Mouse (Mus musculus) left cerebral cortex, adult 2 months (tissue): Measurements from ENCODE around the gene Ddb1. TPM values are rescaled to one million over a fixed set of nuclear protein-coding genes. Genes with fewer than 3 reads are reported as not detected.
A peak's percentile ranks its signal among the peaks of the same experiment; 100 is the strongest.

Experiments
- DNase-seq, 2 experiments: peaks; one replicate each; pipeline ENCODE4 v3.0.0; 2021 to 2022; ENCODE audit warnings: low spot score in 2 of 2, mixed read lengths in 1 of 2; ENCODE audit errors: extremely low spot score in 1 of 2
- H3K27ac ChIP-seq: fragments of 200-600 bp; 2 replicates; pipeline ENCODE4 v1.8.1; 2022
- H3K4me3 ChIP-seq: fragments of 200-600 bp; 2 replicates; pipeline ENCODE4 v1.8.1; 2022
- CTCF ChIP-seq: fragments of 200-600 bp; IDR thresholded peaks from 2 replicates; pipeline ENCODE4 v1.8.1; 2022; ENCODE audit warnings: antibody characterized with exemption, mild to moderate bottlenecking, moderate library complexity
- intact Hi-C: fragments of 180-260 bp; cut with DNase I; formaldehyde crosslinking; loops from one replicate; pipeline ENCODE4 v1.15.1; 2025
- total RNA-seq, 2 experiments: library from RNA; stranded (reverse); gene quantifications; 2 replicates each; pipeline ENCODE4 v1.2.3; 2021

The Ddb1 gene
- total RNA-seq, 2 experiments from 2014 or later = 191 to 206 TPM

DNA sequence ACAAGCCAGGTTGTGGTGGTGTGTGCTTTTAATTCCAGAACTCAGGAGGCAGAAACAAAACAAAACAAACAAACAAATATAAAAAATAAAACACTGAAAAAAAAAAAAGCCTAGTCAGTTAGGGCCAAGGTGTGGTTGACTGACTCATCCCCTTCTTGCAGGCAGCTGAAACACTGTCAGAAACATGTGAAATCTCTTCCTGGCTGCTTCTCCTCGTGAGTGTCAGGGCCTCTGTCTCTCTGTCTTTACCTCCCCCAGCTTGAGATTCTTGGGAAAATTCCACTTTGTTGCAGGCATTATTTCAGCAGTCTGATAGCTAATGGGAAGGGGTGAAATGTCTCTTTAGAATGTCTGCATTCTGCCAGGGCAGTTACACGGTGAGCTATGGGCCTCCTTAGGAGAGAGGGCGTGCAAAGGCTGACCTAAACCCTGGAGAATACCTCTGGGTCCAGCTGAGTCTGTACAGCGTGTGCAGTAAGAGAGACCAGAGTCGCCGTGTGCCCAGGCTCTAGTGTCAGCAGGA lies 2.8 kb upstream of the Ddb1 start:
- intact Hi-C loops = no loop called here
- TF ChIP-seq CTCF = no peak
- DNase-seq = no peak
- peak overlapping the region; percentile 28 for H3K4me3 ChIP-seq
- peak overlapping the region; percentile 54 for H3K27ac ChIP-seq

DNA sequence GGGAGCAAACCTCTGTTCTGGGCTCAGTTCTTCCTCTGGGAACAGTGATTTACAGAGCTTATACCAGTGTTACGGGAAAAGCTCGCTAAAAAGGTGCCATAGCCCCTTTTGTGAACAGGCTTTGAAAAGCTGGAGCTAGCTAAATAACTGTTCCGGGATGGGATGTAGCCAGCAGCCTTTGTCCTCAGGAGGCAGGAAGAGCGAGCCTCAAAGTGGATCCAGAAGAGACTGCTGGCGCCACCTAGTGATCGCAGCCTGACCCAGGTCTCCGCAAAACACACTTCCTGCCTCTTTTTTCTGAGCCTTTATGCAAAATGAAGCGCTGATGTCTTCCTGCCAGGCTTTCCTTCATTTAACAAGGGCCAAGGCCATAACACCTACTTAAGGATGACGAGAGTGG lies 2.3 kb upstream of the Ddb1 start:
- peak overlapping the region; percentile 28 for H3K4me3 ChIP-seq
- TF ChIP-seq CTCF = peak; percentile 93
- peak; percentile 83 to 86 for DNase-seq
- intact Hi-C loops = no loop called here
- H3K27ac ChIP-seq = peak overlapping the region; percentile 54

DNA sequence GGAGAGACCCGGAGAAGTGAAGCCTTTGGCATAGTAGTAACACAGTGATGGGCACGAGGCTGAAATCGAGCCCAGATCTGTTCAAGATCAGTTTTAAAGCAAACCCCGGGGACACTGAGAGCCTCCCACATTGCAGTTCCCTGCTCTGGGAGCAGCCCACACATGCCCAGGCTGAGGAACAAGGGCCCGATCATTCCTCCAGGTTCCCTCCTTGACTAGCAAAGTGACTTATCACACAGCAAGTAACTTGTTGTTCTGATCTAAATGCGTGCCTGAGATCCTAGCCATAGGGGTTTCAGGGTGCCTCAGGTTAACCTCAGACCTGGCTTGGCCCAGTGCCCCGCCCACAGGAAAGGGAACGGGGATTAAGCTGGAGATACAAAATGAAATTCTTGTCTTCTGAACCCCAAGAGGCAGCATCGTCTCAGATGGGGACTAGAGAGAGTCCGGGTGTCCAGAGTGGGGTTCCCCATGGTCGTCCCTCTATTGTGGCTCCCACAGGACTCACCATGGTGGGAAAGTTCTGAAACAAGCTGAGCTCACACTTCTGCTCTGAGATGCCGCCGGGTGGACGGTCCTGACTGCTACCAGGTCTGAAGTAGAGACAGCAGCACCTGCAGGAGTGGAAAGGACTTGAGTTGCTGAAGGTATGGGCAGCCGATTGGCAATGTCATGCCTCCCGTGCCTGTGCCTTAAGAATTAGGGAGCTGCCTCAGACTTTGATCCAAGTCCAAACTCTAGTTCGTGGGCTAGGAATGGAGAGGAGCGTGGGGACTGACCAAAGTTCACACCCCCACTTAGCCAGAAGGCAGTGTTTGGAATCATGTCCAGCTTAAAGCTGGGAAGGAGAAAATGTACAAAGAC lies 1.2 kb upstream of the Ddb1 start:
- no peak for DNase-seq
- Histone ChIP-seq H3K4me3 (no peak overlapping the region), H3K27ac (no peak overlapping the region)
- no peak for TF ChIP-seq CTCF
- intact Hi-C loops = no loop called here

DNA sequence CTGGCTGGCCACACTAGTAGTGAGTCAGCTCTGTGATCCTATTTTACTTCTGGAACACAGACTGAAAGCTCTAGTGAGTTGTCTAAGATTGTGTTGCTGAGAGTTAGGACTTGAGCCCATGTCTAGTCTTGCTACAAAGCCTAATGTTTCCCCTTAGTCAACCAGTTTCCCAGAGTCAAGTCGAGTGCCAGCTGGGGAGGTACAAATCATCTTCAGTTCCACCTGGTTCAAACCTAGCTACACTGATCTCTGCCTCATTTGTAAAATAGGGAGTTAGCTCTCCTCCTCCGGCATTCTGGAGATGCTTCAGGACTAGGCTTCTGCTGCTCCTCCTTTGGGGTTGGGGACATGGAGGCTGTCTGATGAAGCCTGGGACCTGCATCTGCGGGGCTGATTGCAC lies 593 bp upstream of the Ddb1 start:
- Histone ChIP-seq H3K27ac (peak overlapping the region; percentile 96), H3K4me3 (peak overlapping the region; percentile 93)
- intact Hi-C loops = no loop called here
- no peak for DNase-seq
- no peak for TF ChIP-seq CTCF

DNA sequence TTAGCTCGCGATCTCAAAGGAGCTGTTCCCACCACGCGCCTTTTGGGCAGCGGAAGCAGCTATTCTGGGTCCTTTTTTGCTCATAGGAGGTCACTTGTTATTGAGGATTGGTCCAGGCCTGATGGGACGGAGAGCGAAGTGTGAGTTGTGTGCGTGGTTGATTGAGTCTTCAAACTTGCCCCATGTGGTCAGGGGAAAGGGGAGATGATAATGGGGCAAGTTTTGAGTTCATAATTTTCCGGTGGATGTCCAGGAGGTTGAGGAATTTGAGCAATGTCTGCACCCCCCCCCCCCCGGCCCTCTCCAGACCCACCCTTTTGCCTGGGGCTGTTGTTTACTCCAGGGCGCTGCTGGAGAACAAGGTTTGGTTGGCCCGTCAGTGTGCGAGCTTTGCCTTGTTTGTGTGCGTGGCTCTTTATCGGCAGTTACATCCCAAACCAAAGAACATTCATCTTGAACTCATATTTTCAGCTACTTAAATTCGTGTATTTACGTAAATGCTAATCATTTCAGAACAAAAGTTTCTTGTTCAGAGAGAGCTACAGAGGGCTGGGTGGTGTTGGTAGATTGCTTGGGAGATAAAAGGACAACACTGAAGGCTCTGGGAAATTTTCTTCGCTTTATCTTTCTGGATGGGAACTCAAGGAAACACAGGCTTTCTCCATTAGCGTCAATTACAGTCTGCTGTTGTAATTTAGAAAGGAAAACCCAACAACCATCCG lies 935 bp downstream of the Ddb1 start:
- intact Hi-C loops = loop anchor here (1.0 to 5.0 kb wide), 3 partner anchors 29 to 79 kb away; partner anchors contain the start of genes Cpsf7, Cyb561a3, Sdhaf2 and Tmem138
- no peak for DNase-seq
- H3K27ac ChIP-seq = peak overlapping the region; percentile 89
- TF ChIP-seq CTCF = no peak
- H3K4me3 ChIP-seq = peak overlapping the region; percentile 93

DNA sequence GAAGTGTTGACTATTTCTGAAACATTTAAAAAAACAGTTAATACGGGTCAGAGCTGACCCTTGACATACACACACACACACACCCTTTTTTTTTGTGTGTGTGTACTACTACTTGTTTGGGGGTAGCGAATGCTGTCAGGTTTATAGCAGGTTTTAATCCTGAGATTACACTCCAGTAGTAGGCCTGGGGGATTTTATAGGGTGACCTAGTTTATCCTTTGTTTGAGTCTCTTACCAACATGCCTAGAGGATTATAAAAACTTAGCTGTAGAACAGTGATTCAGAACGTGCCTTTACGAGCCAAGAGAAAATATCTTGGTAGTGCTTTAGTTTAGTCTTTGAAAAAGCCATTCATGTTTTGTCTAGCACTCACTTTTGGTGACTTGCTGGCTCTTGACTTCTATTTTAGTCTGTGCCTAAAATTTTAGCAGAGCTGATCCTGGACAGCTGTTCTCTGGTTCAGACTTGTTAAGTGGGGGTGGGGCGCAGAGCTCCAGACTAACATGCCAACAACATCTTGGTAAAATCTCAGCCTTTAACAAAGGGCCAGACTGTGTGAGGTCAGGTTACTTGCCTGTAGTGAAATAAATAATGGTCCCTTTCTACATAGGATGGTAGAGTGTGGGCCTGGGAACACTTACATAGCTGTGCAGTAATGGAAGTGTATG lies 3.6 kb downstream of the Ddb1 start:
- TF ChIP-seq CTCF = no peak
- Histone ChIP-seq H3K4me3 (no peak overlapping the region), H3K27ac (no peak overlapping the region)
- intact Hi-C loops = loop anchor here (5.0 kb wide), 1 partner anchor 81 kb away; the partner anchor contains the start of genes Cpsf7 and Sdhaf2
- no peak for DNase-seq

DNA sequence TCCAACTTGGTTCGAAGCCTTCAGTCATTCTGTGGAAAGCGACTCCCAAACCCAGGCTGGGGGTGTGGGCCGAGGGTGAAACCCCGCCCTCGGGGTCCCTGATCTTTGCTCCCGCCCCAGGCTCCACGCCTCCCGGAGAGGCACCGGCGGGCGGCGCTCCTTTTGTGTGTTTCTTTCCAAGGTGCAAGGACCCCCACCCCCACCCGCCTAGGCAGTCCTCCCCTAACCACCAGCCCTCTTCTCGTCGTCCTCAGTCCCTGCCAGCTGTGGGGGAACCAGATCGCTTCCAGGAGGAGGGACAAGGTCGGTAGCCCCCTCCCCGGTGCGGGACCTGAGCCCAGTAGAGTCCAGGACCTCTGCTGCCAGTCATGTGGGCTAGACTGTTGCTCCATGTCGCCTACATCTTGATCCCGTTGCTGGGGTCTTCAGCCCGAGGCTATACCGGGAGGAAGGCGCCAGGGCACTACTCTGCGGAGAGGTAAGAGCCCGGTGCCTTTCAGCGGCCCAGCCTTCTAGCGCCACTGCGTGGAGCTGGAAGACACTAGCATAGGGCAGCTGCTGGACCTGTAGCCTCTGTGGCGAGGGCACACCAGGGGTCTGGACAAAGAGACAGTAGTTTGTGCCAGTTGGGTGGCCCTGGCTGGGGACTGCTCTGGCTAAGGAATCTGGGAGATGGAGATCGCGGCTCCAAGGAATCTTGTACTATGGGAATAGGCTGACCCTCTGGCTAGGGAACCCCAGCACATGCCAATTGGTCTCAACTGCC lies 29.2 kb downstream of the Ddb1 start, which contains the start of gene Vwce:
Gene Vwce (plus strand): TSS at position 108 of the 766 bp plus-strand sequence.
- TF ChIP-seq CTCF = peak; percentile 37
- Histone ChIP-seq H3K27ac (peak within 1 kb of the TSS; percentile 50; the same call in 1 of the 2 replicates), H3K4me3 (peak within 1 kb of the TSS; percentile 53)
- intact Hi-C loops = no loop called here
- peak; percentile 26 to 36 for DNase-seq

DNA sequence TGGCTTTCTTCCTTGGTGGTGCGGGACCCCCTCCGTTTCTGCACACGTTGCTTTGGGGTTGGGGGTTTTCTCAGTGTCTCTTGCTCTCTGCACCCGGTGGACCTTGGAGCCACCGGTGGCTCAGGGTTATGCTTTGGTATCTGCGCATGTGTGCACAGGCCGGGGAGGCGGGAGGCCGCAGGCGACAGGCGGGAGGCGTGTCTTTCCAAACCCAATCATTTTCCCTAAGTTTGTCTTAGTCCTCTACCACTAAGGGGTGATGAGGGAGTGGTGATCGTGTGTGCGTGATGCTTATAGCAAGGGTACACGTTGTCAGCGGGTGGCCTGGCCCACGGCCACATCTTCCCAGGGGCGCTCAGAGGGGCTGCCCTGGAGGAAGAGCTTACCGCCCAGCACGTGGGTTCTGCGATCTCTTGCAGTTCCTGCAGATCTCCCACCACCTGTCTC lies 29.8 kb downstream of the Ddb1 start:
- peak overlapping the region; percentile 53 for H3K4me3 ChIP-seq
- no peak for TF ChIP-seq CTCF
- intact Hi-C loops = no loop called here
- peak; percentile 60 to 64 for DNase-seq
- H3K27ac ChIP-seq = peak overlapping the region; percentile 50; the same call in 1 of the 2 replicates

DNA sequence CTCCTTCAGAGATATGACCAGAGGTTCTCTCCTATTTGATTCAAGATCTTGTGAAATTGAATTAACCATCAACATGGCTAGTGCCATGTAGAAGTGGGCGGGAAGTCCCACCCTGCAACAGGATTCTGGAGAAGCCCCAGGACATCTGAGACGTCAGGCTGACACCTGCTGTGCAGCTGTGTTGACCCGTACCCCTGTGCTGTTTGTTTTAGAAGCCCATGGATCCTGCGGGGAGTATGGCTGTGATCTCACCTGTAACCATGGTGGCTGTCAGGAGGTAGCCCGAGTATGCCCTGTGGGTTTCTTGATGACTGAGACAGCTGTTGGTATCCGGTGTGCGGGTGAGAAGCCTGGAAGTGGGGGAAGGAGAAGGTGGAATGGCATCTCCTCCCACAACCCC lies 32.7 kb downstream of the Ddb1 start:
- Histone ChIP-seq H3K4me3 (no peak overlapping the region), H3K27ac (no peak overlapping the region)
- intact Hi-C loops = no loop called here
- DNase-seq = no peak
- TF ChIP-seq CTCF = no peak

DNA sequence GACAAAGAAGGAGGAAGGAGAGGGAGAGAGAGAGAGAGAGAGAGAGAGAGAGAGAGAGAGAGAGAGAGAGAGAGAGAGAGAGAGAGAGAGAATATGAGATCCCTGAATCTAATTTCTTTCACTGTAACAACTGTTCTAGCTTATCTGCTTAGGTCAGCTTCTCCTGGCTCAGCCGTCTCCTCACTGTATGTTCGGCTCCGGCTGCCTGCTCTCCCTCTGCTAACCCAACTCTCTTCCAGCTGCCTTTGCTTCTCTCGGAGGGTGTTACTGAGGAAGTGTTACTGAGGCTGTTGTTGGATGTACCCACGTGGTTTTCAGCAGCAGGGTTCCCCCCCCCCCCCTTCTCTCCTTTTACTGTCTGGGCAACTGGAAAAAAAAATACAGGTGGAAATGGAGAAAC lies 35.0 kb downstream of the Ddb1 start:
- TF ChIP-seq CTCF = no peak
- intact Hi-C loops = no loop called here
- no peak for DNase-seq

More for the DNA sequence above, 35.0 kb downstream of the Ddb1 start:
- Histone ChIP-seq H3K27ac (no peak overlapping the region), H3K4me3 (no peak overlapping the region)
